Mouse (Mus musculus): ENCODE results near the gene Smug1. TPM values are rescaled to one million over a fixed set of nuclear protein-coding genes. Genes with fewer than 3 reads are reported as not detected.

The Smug1 gene
- total RNA-seq (2014; rRNA removed) (22.7 and 40.1 TPM in 2 replicates), polyA plus RNA-seq (2015; fragmentation: Nextera tagmentation; extraction: Ambion mirVana) (11.9 and 13.2 TPM in 2 replicates)

DNA sequence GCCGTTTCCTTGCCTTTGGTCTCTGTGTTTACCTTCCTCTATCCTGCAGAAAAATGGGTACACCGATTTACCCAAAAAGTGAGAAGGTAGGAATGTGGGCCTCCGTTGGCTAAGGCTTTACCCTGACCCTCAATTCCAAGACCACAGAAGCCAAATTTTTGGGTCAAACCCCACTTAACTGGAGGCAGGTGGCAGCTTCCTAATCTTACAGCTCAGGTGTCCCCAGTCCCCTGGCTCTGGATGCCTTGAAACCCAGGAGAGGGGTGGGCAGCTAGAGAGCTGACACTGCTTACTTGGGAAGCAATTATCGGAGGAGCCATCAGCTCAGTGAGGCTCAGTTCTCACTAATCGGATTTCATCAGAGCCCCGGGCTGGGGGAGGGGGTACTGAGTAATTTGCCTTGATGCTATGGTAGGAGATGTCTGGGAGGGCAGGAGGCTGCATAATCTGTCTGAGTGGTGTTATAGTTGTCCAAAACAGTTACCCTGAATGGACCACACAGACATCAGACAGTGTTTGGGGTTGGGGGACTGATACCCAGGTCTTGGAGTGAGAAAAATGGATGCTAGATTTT, at the start of gene Smug1:
Gene Smug1, minus strand, starts transcription at position 51 of the 574 bp plus-strand sequence.
- Histone ChIP-seq H3K27ac (no peak within 1 kb of the TSS), H3K4me1 (ENCODE audit: insufficient read depth, low read length) (peaks cover 3% of the 10 kb centered on the region; the same call in 1 of the 2 replicates), H3K9ac (replicated peaks; ENCODE audit: low read length) (no peak within 1 kb of the TSS), H3K9me3 (ENCODE audit: low read length) (no peaks in the 10 kb centered on the region), H3K4me2 (ENCODE audit: low read depth, low read length) (no peak within 1 kb of the TSS), H3K4me3 (ENCODE audit: low read length) (no peak within 1 kb of the TSS), H3K27me3 (ENCODE audit: insufficient read depth, low read length) (peaks cover 28% of the 10 kb centered on the region), H3K36me3 (ENCODE audit: insufficient read depth, low read length) (no peaks in the 10 kb centered on the region)
- 40% methylated on average over 6 of the region's 6 CpGs for WGBS
- ATAC-seq = no peak
- no peak for DNase-seq (ENCODE audit: low spot score)
- no peak for TF ChIP-seq CTCF (IDR thresholded peaks at IDR 0.05; ENCODE audit: low read depth)

DNA sequence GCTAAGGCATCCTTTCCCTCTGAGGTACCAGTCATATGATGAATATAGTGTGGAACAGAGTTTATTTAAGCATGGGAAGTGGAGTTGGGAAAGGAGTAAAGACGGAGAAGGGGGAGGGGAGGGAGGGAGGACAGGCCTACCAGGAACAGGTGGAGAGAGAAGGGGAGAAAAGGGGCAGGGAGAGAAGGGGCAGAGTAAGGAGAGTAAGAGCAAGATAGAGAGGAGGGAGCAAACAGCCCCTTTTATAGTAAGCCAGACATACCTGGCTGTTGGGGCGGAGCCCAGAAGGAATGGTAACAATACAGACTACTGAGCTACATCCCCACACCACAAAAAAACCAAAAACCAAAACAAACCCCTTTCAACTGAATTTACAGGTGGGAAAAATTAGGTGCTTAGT, 49.2 kb upstream of the Smug1 start:
- H3K27me3 ChIP-seq (ENCODE audit: insufficient read depth, low read length) = no peaks in the 10 kb centered on the region
- H3K27ac ChIP-seq = peak overlapping the region; percentile 87
- no peak overlapping the region for H3K4me3 ChIP-seq (ENCODE audit: low read length)
- peak overlapping the region; percentile 57 for H3K4me2 ChIP-seq (ENCODE audit: low read depth, low read length)
- no peak for DNase-seq (ENCODE audit: low spot score)
- peaks cover 11% of the 10 kb centered on the region for H3K4me1 ChIP-seq (ENCODE audit: insufficient read depth, low read length)
- peaks cover 6% of the 10 kb centered on the region; the same call in 1 of the 2 replicates for H3K36me3 ChIP-seq (ENCODE audit: insufficient read depth, low read length)
- 30% methylated on average over 2 of the region's 2 CpGs for WGBS
- no peaks in the 10 kb centered on the region for H3K9me3 ChIP-seq (ENCODE audit: low read length)
- ATAC-seq = no peak
- H3K9ac ChIP-seq (replicated peaks; ENCODE audit: low read length) = peak overlapping the region; percentile 54; the same call in 1 of the 2 replicates
- no peak for TF ChIP-seq CTCF (IDR thresholded peaks at IDR 0.05; ENCODE audit: low read depth)

GRCm38 (mm10) chr15:103214971-103215907, 48.3 kb upstream of the Smug1 start:
- Histone ChIP-seq H3K4me2 (ENCODE audit: low read depth, low read length) (peak overlapping the region; percentile 57), H3K36me3 (ENCODE audit: insufficient read depth, low read length) (peaks cover 13% of the 10 kb centered on the region), H3K9me3 (ENCODE audit: low read length) (no peaks in the 10 kb centered on the region), H3K4me1 (ENCODE audit: insufficient read depth, low read length) (peaks cover 11% of the 10 kb centered on the region), H3K27ac (peak overlapping the region; percentile 87), H3K9ac (replicated peaks; ENCODE audit: low read length) (peak overlapping the region; percentile 54), H3K27me3 (ENCODE audit: insufficient read depth, low read length) (no peaks in the 10 kb centered on the region), H3K4me3 (ENCODE audit: low read length) (peak overlapping the region; percentile 44)
- DNase-seq (ENCODE audit: low spot score) (peak; percentile 97), ATAC-seq (peak; percentile 97)
- under 1% methylated on average over 15 of the region's 15 CpGs for WGBS
- TF ChIP-seq CTCF (IDR thresholded peaks at IDR 0.05; ENCODE audit: low read depth) = no peak

DNA sequence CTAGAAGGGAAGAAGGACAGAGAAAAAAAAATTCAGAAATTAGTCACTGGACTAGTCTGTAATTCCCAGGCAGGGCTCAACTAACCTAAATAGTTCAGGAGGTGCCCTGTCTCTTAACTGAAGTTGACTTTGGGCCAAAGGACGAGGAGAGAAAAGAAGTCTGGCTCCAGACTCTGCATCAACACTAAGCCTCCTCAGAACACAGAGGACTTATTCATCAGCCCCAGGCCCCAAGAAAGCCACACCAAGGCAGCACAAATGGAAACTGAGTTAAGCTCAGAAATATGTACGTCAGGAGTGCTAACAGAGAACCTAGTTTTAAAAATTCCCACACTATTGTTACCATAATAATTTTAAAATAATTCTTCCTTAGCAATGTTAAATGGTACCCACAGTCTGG, 47.3 kb upstream of the Smug1 start:
- 5% methylated on average over 2 of the region's 2 CpGs for whole genome bisulfite sequencing
- ATAC-seq (no peak), DNase-seq (ENCODE audit: low spot score) (peak; percentile 56)
- Histone ChIP-seq H3K36me3 (ENCODE audit: insufficient read depth, low read length) (peaks cover 17% of the 10 kb centered on the region), H3K27me3 (ENCODE audit: insufficient read depth, low read length) (no peaks in the 10 kb centered on the region), H3K4me2 (ENCODE audit: low read depth, low read length) (peak overlapping the region; percentile 57), H3K4me1 (ENCODE audit: insufficient read depth, low read length) (peaks cover 11% of the 10 kb centered on the region), H3K9me3 (ENCODE audit: low read length) (no peaks in the 10 kb centered on the region), H3K9ac (replicated peaks; ENCODE audit: low read length) (0 out of 2 replicates have a peak overlapping the region, but pooled peaks have one; percentile 21), H3K27ac (peak overlapping the region; percentile 65), H3K4me3 (ENCODE audit: low read length) (peak overlapping the region; percentile 24)
- TF ChIP-seq CTCF (IDR thresholded peaks at IDR 0.05; ENCODE audit: low read depth) = no peak

DNA sequence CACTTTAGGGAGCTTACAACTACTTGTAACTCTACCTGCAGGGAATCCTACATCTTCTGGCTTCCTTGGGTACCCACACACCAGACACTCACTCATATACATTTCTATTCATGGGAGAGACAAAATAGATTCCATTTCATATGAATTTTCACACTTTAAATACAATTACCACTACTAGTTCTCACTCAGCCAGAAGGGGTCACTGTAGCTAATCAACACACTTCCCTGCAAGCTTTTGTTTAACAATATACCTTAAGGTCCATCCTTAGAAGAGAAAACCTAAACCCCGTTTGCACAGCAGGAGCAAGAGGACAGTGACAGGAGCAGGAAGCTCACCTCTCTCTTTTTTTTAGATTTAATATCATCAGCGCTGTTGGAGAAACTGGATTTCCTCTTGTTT, 38.3 kb upstream of the Smug1 start:
- H3K27ac ChIP-seq = no peak overlapping the region
- WGBS = 57% methylated on average over 2 of the region's 2 CpGs
- DNase-seq (ENCODE audit: low spot score) (peak; percentile 43), ATAC-seq (no peak)
- H3K4me3 ChIP-seq (ENCODE audit: low read length) = no peak overlapping the region
- no peak overlapping the region for H3K4me2 ChIP-seq (ENCODE audit: low read depth, low read length)
- H3K9me3 ChIP-seq (ENCODE audit: low read length) = no peaks in the 10 kb centered on the region
- H3K9ac ChIP-seq (replicated peaks; ENCODE audit: low read length) = no peak overlapping the region
- no peaks in the 10 kb centered on the region for H3K4me1 ChIP-seq (ENCODE audit: insufficient read depth, low read length)
- H3K36me3 ChIP-seq (ENCODE audit: insufficient read depth, low read length) = peaks cover 23% of the 10 kb centered on the region
- peak; percentile 44 for TF ChIP-seq CTCF (IDR thresholded peaks at IDR 0.05; ENCODE audit: low read depth)
- H3K27me3 ChIP-seq (ENCODE audit: insufficient read depth, low read length) = no peaks in the 10 kb centered on the region

GRCm38 (mm10) chr15:103202088-103202793, 35.3 kb upstream of the Smug1 start:
- no peaks in the 10 kb centered on the region for H3K9me3 ChIP-seq (ENCODE audit: low read length)
- H3K4me3 ChIP-seq (ENCODE audit: low read length) = no peak overlapping the region
- no peak overlapping the region; the same call in 1 of the 2 replicates for H3K27ac ChIP-seq
- H3K4me2 ChIP-seq (ENCODE audit: low read depth, low read length) = no peak overlapping the region
- no peak for TF ChIP-seq CTCF (IDR thresholded peaks at IDR 0.05; ENCODE audit: low read depth)
- ATAC-seq (no peak), DNase-seq (ENCODE audit: low spot score) (peak; percentile 50)
- peaks cover 42% of the 10 kb centered on the region for H3K36me3 ChIP-seq (ENCODE audit: insufficient read depth, low read length)
- H3K27me3 ChIP-seq (ENCODE audit: insufficient read depth, low read length) = no peaks in the 10 kb centered on the region
- H3K9ac ChIP-seq (replicated peaks; ENCODE audit: low read length) = no peak overlapping the region
- no peaks in the 10 kb centered on the region for H3K4me1 ChIP-seq (ENCODE audit: insufficient read depth, low read length)
- 52% methylated on average over 6 of the region's 6 CpGs for WGBS
